Mouse (Mus musculus) liver, adult (tissue): Measurements from ENCODE around the gene Rad9a.

Source experiments
- GATA4 ChIP-seq: IDR thresholded peaks from 2 replicates; pipeline ENCODE4 v1.6.1; 2014; ENCODE audit warnings: mild to moderate bottlenecking, low read length; ENCODE audit not compliant: insufficient replicate concordance

Gene Rad9a

GRCm38 (mm10) chr19:4189051-4189620 lies 12.3 kb downstream of the Rad9a start:
- no peak for TF ChIP-seq GATA4

DNA sequence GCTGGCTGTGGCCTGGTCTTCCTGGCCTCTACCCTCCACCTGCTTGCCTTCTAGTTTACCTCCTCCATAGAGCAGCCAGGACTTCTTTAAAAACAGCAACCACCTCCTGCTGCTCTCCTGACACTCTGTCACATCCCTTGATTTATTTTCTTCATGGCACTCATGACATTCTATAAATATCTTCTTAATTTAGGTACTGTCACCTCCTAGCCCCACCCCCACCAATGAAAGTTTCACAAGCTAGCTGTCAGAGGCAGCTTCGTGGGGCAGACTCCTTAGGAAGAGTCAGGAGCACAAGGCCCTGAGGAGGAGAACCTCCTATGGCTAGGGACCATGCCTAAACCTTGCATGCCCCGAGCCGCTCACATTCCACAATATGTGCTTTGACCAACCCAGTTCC lies 14.2 kb downstream of the Rad9a start:
- no peak for TF ChIP-seq GATA4

- no peak for TF ChIP-seq GATA4
Measured at GRCm38 (mm10) chr19:4184976-4185975, 16.2 kb downstream of the Rad9a start.

DNA sequence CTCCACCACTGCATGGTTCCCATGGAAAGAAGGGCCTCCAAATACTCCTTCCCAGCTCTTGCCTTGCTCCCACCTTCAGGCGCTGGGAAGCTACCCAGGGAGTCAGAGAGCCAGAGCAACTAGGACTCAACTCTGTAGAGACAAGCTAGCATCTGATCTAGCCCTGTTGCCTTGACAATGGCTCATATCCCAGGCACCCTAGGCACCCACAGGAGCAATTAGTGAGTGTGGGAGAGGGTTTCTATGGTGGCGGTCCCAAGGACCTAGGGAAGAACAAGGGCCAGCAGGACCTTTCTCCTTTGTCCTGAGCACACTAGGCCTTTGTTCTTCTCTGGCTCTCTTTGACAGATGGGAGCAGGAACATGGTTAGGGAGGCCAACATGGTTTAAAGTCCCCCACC lies 17.8 kb downstream of the Rad9a start:
- no peak for TF ChIP-seq GATA4

- TF ChIP-seq GATA4, result no peak
Measured at GRCm38 (mm10) chr19:4181892-4182291, 19.6 kb downstream of the Rad9a start.

DNA sequence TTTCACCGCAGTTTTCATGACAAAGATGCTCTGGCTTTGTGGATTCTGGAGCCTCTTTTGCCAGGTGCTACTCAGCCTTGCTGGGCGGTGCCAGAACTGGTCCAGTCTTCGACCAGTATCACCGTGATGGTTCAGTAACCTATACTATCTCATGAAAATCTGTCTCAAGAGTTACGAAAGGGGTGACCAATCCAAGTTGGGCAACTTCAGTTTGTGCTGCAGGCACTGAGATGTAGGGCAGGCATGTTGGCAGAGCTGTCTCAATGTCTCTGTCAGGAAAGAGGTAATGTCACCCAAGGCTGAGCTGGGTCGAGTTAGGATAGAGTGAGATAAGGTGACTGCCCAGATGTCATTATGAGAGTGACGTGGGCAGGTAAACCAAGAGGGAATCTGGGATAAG lies 21.1 kb downstream of the Rad9a start:
- no peak for TF ChIP-seq GATA4

DNA sequence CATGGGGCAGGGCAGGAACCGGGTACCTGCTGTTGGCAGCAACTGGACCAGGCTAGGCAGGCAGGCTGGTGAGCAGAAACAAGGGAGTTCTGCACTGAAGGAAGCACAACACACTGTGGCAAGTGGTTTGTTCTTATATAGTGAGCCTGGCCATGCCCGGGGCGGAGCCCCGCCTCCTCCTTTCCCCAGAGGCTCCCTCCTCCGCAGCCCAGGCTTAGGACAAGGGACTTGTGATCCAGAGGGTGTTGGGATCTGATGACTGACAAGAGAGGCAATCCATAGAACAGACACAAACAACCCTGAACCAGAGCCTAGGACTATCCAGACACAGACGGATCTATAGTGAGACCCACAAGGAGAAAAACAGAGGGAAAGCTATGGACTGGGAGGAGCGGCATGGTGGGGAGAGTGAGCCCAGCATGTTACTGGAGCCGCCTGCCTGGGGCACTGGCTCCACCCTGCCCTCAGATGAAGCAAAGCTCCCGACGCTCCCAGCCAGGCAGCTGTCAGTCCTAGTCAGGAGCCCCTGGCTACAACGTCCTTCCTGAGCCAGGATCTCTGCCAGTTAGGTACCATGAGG lies 26.0 kb downstream of the Rad9a start, which contains the start of gene Carns1:
TSS of gene Carns1 (minus strand) at position 112 of the 580 bp plus-strand sequence.
- no peak for TF ChIP-seq GATA4

DNA sequence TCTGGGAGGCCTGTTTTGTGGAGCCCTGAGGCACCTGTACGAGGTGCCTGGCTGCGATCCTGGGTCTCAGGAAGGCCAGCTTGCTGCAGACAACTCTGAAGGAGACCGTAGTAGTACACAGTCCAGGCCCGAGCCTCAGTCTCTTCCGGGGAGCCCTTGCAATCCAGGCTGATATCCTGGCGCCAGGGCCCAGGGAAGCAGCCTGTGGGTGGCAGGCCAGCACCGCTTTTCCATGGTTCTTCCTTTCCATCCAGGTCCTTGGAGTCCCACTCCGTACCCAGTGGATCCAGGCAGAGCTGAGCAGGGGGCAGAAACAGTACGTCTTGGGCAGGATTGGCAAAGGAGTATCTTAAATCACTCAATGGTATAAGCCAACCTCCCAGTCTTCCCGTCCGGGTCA lies 28.5 kb downstream of the Rad9a start:
- no peak for TF ChIP-seq GATA4

- no peak for TF ChIP-seq GATA4
Measured at GRCm38 (mm10) chr19:4171393-4172290, 29.8 kb downstream of the Rad9a start.

GRCm38 (mm10) chr19:4170723-4171392 lies 30.6 kb downstream of the Rad9a start:
- no peak for TF ChIP-seq GATA4

GRCm38 (mm10) chr19:4169810-4170209 lies 31.7 kb downstream of the Rad9a start:
- TF ChIP-seq GATA4, result no peak

DNA sequence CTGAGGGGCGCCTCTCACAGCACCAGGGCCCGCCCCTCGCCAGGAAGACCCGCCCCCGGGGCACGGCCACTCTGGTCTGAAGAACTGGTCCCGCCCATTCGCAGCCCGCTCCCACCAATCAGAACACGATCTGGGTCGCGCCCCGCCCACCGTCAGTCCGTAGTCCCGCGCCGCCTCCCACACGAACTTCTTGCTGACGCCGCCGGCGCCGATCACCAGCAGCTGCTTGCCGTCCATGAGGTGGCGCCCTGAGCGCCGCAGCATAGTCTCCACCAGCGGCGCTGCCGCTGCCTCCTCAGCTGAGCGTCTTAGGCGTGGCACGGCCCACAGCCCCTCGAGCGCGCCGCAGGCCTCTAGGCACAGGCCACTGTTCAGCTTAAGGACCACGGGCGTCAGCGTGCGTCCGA lies 32.1 kb downstream of the Rad9a start:
- TF ChIP-seq GATA4, result no peak

- TF ChIP-seq GATA4, result no peak
Measured at GRCm38 (mm10) chr19:4166678-4167476, 34.6 kb downstream of the Rad9a start.

DNA sequence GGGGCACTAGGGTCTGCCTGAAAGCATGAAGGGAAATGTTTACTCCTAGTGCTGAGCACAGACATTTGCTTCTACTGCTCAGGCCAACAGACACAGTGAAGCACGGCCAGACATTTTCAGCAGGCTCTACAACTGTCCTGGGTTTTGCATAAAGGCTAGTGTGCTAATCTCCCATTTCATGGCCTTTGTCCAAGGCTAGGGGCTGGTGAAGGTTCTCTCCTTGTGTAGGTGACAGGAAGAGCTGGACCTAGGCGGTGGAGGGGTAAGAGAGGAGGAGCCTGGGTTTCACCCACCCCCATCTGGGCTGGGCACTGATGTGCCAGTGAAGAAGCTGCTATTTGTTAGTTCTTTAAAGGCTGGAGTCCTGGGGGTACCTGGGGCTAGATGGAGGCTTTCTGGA lies 36.7 kb downstream of the Rad9a start:
- TF ChIP-seq GATA4, result no peak
